Mouse (Mus musculus) small intestine, adult 2 months (tissue): Measurements from ENCODE around the gene Faf1. TPM values are rescaled to one million over a fixed set of nuclear protein-coding genes. Genes with fewer than 3 reads are reported as not detected.

Experiments used
- H3K27ac ChIP-seq: fragments of 200-500 bp; 2 replicates; pipeline ENCODE4 v1.5.1; 2012; ENCODE audit warnings: low read depth, low read length, control low read depth, inconsistent platforms; ENCODE audit not compliant: insufficient read depth
- H3K27me3 ChIP-seq: fragments of 200-500 bp; 2 replicates; pipeline ENCODE4 v1.6.1; 2012; ENCODE audit warnings: mild to moderate bottlenecking, moderate library complexity, low read length, inconsistent platforms; ENCODE audit not compliant: control insufficient read depth, insufficient read depth
- H3K36me3 ChIP-seq: fragments of 200-500 bp; 2 replicates; pipeline ENCODE4 v1.6.1; 2012; ENCODE audit warnings: mild to moderate bottlenecking, low read length, control low read depth, inconsistent platforms; ENCODE audit not compliant: control insufficient read depth, insufficient read depth
- H3K4me1 ChIP-seq: fragments of 200-500 bp; 2 replicates; pipeline ENCODE4 v1.6.1; 2012; ENCODE audit warnings: low read length, inconsistent platforms, mixed read lengths; ENCODE audit not compliant: control insufficient read depth, insufficient read depth, insufficient read length
- H3K4me3 ChIP-seq: fragments of 200-500 bp; 2 replicates; pipeline ENCODE4 v1.5.1; 2012; ENCODE audit warnings: low read depth, mild to moderate bottlenecking, control low read depth, inconsistent platforms, low read length, moderate library complexity
- CTCF ChIP-seq: fragments of 200-500 bp; IDR thresholded peaks from 2 replicates; pipeline ENCODE4 v1.5.1; 2012; ENCODE audit warnings: low read depth, mild to moderate bottlenecking, control low read depth, inconsistent platforms, low read length, moderate library complexity, mixed read lengths; ENCODE audit not compliant: insufficient replicate concordance, insufficient read length; ENCODE audit errors: extremely low read depth
- POLR2A ChIP-seq: fragments of 200-500 bp; IDR thresholded peaks from 2 replicates; pipeline ENCODE4 v1.6.1; 2012; ENCODE audit warnings: low read depth, mild to moderate bottlenecking, control low read depth, inconsistent platforms, low read length, moderate library complexity
- WGBS: fragments of 180-500 bp; shearing (Covaris S2); methylation state at CpG from one replicate; pipeline ENCODE4 v1.1.7; 2018; 5-methylcytosine and 5-hydroxymethylcytosine counted together
- polyA plus RNA-seq: library from polyadenylated mRNA; depleted of rRNA; stranded (reverse); fragments of >200 nt; gene quantifications from 2 replicates; pipeline ENCODE4 v1.2.3, GENCODE M21; 2012

Gene Faf1
- polyA plus RNA-seq, 1 experiment, result 7.4 TPM

DNA sequence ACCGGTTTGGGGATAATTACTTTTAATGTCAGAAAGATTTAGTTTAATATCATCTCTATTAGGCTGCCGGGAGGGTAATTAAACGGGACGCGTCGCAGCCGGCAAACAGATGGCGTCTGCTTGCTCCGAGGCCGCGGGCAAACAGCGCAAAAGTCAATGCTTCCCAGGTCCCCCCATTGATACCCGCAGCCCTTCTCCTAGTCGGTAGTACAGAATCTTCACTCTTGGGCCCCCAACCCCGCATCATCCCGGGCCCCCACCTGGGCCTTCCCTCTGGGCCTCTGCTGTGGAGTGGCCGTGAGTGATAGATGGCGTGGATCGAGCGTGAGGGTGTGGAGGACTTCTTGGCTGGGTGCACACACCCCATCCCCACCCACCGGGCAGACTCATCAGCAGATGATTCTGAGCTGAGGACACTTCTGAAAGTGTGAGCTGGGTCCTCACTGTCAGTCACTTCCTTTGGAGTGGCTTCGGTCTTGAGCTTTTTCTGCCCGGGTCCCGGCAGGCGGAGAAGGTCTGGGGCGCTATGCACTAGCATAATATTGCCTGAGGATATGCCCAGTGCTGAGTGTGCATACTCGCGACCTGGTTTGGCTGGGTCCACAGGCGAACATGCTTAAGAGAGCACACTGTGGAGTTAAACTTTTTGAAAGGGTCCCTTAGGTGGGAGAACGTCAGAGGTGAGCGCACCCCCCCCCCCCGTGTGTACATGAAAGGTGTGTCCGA lies 298.4 kb downstream of the Faf1 start:
- no peak overlapping the region for H3K4me3 ChIP-seq
- WGBS, result 3% methylated on average over 33 of the region's 33 CpGs
- H3K4me1 ChIP-seq, result peaks cover 13% of the 10 kb centered on the region
- H3K27me3 ChIP-seq, result peaks cover 64% of the 10 kb centered on the region
- no peak overlapping the region for H3K27ac ChIP-seq
- no peak for TF ChIP-seq CTCF
- TF ChIP-seq POLR2A, result no peak
- H3K36me3 ChIP-seq, result no peaks in the 10 kb centered on the region

GRCm38 (mm10) chr4:109975381-109976240 lies 299.2 kb downstream of the Faf1 start:
- Histone ChIP-seq H3K27me3 (peaks cover 72% of the 10 kb centered on the region), H3K36me3 (no peaks in the 10 kb centered on the region), H3K27ac (no peak overlapping the region), H3K4me1 (peaks cover 17% of the 10 kb centered on the region), H3K4me3 (no peak overlapping the region)
- 17% methylated on average over 25 of the region's 25 CpGs for WGBS
- no peak for TF ChIP-seq CTCF
- no peak for TF ChIP-seq POLR2A

DNA sequence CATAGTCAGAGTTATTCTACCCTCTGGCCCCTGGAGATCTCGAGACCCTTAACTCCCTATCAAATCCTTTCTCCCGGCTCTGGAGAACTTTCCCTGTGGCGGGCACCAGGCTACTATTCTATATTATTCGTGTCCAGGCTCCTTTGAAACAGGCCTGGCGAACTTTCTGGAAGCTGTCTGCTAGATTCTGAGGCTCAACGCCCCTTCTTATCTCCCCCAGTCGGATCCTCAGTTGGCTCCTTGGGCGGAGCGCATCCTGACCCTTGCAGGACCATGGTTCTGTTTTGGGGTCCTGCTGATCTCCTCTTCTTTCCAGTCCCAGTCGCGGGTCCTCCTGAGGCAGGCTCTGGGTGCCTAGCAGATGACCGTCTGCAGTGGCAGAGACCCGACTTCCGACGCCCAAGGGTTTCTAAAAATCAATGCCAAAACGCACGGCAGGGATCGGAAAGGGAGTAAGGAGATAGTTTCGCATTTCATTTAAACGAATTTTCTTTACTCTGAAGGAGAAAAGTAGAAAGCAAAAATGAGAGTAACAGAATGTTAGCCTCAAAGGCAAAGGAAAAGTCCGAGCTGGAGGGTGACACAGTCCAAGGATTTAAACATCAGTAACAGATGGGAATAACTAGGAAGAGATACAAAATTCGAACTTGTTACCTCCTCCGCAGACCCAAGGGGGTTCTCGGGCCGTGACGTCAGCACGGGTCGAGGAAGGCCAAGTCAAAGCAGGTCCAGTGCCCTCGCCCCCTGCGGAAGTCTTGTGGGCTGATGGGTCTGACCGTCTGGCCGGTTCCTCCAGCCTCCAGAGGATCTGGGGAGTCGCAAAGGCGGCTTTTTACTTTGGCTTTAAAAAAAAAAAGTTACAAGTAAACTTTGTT lies 300.1 kb downstream of the Faf1 start:
- TF ChIP-seq CTCF (no peak), POLR2A (no peak)
- Histone ChIP-seq H3K27me3 (peaks cover 81% of the 10 kb centered on the region), H3K27ac (no peak overlapping the region), H3K4me3 (no peak overlapping the region), H3K36me3 (no peaks in the 10 kb centered on the region), H3K4me1 (peaks cover 17% of the 10 kb centered on the region)
- WGBS, result 6% methylated on average over 34 of the region's 34 CpGs

GRCm38 (mm10) chr4:109977148-109978067 lies 301.0 kb downstream of the Faf1 start, which contains the start of gene Dmrta2:
Dmrta2 (plus strand) TSS chr4:109978053.
- Histone ChIP-seq H3K36me3 (no peaks in the 10 kb centered on the region), H3K4me3 (peak within 1 kb of the TSS; percentile 44), H3K4me1 (peaks cover 21% of the 10 kb centered on the region), H3K27me3 (peaks cover 90% of the 10 kb centered on the region), H3K27ac (no peak within 1 kb of the TSS)
- 2% methylated on average over 64 of the region's 64 CpGs for WGBS
- TF ChIP-seq POLR2A (no peak), CTCF (no peak)

DNA sequence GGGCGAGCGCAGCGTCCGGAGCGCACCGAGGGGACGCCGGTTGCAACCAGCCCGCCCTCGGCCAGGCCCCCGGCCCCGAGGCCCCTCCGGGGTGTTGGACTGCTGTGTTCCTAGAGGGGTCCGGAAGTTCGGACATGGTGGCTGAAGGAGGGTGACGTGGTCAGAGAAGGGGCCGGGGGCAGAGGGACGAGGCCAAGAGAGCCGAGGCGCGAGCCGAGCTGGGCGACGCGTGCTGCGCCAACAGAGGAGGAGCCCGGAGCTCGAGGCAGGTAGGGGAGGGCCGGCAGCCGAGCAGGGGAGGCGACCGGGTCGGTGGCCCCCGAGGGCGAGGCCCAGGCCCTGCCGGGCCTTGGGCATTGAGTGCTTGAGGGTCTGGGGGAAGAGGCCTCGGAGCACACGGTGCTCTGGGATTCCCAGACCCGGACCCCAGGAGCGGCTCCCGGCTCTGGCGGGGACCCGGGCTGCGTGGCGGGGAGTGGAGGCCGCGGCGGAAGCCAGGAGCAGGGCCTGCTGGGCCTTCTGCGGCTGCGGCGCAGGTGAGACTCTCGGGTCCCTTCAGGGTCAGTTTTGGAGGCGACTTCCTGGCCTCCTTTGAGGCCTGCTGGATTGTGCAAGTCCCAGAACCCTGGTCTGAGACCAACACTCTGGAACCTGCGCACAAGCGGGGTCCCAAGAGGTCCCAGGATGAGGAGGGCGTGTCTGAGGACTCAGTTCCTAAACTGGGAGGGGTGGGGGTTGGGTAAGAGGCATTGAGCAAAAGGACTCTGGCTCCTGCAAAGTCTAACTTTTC lies 301.9 kb downstream of the Faf1 start:
- peaks cover 96% of the 10 kb centered on the region for H3K27me3 ChIP-seq
- WGBS, result 3% methylated on average over 55 of the region's 56 CpGs
- H3K27ac ChIP-seq, result no peak overlapping the region
- H3K4me1 ChIP-seq, result peaks cover 23% of the 10 kb centered on the region
- peak overlapping the region; percentile 44 for H3K4me3 ChIP-seq
- TF ChIP-seq CTCF, result no peak
- TF ChIP-seq POLR2A, result no peak
- no peaks in the 10 kb centered on the region for H3K36me3 ChIP-seq

DNA sequence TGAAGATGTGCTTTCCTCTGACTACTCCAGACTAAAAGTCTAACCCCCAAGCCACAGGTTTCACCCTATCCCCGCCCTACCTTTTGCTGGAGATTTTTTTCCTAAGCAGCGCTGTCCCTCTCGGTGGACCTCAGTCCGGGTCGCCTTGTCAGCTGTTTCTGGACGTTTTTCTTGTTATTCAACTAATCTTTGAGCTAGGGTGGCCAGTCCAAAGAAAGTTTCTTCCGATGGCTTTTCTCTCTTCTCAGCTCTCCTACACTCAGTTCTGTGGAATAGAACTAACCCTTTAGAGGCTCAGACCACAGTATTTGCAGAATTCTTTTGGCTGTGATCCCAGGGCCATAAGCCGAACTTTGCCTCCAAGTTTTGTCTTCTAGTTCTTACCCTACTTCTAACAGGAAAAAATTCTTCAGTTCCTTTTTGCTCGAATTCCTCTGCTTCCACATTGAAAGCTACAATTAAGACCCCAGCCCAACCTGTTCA lies 302.5 kb downstream of the Faf1 start:
- peaks cover 96% of the 10 kb centered on the region for H3K27me3 ChIP-seq

More for the DNA sequence above, 302.5 kb downstream of the Faf1 start:
- Histone ChIP-seq H3K36me3 (no peaks in the 10 kb centered on the region), H3K4me3 (no peak overlapping the region), H3K27ac (no peak overlapping the region), H3K4me1 (peaks cover 28% of the 10 kb centered on the region)
- TF ChIP-seq POLR2A (no peak), CTCF (no peak)
- WGBS, result 10% methylated on average over 9 of the region's 9 CpGs
